Mouse (Mus musculus) thymus, postnatal 0 days (tissue): Measurements from ENCODE around the gene Eif4e1b. TPM values are rescaled to one million over a fixed set of nuclear protein-coding genes. Genes with fewer than 3 reads are reported as not detected.

Experiments
- DNase-seq: peaks from one replicate; pipeline ENCODE4 v3.0.0-alpha.2; 2015; ENCODE audit warnings: low spot score
- polyA plus RNA-seq: library from polyadenylated mRNA; unstranded; fragments of >200 nt; fragmentation: Nextera tagmentation; extraction: Ambion mirVana; gene quantifications from 2 replicates; pipeline ENCODE4 v1.2.1, GENCODE M21; 2015

The Eif4e1b gene
- polyA plus RNA-seq, 1 experiment from 2014 or later = not detected

DNA sequence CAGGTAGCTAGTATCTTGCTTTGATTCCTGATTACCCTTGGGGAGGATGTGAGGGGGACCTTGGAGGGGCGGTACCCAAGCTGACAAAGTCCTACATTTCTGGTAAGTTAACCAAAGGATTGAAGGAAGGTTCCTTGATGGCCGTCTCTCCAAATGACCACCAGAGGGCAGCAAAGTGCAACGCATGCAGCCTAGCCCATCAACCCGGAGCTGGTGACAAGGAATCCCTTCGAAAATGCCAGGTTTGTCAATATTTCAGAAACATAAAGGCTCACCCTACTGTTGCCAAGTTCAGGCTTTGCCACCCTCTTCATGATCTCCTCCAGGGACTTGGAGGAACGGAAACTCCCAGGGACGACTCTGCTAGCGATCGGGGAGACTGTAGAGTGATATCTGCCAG is 15.9 kb downstream of the Eif4e1b start:
- DNase-seq = peak; percentile 66

GRCm38 (mm10) chr13:54800206-54800605 is 16.4 kb downstream of the Eif4e1b start:
- DNase-seq = no peak

DNA sequence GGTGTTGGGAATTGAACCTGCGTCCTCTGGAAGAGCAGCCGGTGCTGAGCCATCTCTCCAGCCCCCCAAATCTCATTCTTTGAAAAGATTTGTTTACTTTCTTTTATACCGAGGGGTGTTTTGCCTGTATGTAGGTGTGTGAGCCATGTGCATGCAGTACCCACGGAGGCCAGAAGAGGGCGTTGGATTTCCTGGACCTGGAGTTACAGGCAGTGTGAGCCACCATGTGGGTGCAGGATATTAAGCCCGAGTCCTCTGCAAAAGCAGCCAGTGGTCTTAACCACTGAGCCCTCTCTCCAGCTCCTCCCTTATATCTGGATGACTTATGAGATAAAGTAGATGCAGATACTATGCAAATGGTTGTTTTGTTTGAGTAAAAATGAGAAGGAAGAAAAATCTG is 19.2 kb downstream of the Eif4e1b start:
- no peak for DNase-seq

GRCm38 (mm10) chr13:54805134-54805838 is 21.5 kb downstream of the Eif4e1b start:
- no peak for DNase-seq

- no peak for DNase-seq
Observed at GRCm38 (mm10) chr13:54806434-54806976, 22.7 kb downstream of the Eif4e1b start.

DNA sequence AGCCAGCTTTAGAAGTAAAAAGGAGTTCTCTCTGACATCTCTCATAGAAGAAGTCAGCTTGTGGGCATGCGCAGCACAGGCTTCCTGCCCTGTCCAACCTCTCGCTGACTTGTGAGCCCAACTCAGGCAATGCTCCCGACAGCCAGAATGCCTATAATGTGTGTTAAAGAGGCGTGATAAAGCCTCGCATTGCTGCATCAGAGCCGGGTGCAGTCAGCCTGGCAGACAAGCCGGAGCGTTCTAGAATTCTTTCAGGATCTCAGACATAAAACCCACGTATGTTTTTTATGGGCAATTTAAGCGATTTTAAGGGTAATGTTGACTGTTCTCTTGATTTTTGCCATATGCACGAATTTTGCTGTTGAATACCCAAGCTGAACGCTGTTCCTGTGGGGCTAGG is 24.3 kb downstream of the Eif4e1b start:
- DNase-seq = no peak

- DNase-seq = no peak
Observed at GRCm38 (mm10) chr13:54811476-54811875, 27.7 kb downstream of the Eif4e1b start.

DNA sequence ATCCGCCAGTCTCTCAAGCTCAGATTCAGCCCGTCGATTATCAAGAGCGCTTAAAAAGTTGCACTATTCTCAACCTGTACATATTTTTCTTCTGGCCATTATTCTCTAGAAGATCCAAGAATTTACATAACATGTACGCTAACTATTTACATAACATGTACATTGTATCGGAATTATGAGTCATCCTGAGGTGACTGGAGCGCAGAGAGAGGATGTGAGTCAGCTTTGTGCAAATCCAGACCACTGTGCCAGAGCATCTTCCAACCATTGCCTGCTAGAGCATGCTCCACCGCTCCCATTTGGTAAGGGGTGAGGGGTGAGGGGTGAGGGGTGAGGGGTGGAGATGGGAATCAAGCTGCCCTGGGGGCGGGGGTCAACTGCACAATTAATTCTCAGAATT is 29.6 kb downstream of the Eif4e1b start:
- DNase-seq = no peak

DNA sequence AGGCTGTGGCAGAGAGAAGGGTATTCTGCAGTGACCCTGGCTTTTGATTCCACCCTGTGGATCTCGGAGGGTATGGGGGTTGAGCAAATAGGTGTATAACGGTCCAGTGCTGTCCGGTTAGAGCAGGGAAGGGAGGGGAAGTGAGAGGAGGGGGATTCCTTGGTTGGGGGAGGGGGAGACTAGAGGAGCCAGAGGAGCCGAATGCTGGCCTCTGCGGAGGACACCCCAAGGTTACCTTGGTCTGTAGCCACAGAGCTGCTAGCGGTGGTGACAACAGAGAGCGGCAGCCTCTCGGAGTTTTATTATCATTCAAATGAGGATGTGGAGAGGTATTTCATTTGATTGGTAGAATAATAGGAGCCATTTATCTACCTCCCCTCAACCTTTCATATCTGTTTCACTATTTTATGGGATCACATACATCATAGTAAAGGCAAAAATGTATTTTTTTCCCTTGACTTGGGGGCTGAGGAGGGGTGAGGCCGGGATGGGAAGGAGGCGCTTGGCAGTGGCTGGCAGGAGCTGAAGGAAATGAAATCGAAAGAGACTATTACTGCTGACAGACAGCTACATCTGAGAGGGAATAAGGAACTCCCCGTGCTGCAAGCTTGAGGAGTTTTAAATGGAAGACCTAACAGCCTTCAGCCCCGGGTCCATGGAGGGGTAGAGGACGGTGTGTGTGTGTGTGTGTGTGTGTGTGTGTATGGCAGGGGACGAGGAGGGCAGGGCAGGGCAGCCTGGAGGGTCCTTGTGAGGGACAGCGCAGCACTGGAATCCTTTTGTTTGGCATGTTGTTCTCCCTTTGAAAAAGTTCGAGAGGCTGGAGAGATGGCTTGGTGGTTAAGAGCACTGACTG is 34.8 kb downstream of the Eif4e1b start:
- DNase-seq = no peak

- DNase-seq = no peak
Observed at GRCm38 (mm10) chr13:54821106-54821505, 37.3 kb downstream of the Eif4e1b start.

DNA sequence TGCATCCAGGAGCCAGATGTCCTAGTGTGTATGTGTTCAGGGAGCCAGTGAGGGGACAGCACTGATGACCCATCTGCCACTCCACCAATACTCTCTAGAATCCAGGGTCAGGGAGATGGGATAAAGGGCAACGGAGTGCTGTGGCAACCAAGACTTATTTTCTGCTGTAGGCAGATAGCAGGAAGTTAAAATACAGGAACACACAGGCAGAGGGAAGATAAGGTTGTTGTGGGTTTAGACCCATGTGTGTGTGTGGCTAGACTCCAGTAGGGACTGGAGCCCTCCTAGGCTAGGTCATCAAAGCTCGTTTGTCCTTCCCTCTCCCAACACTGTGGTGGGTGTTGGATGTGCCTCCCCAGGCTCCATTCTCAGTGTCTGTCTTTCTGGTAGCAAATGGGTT is 38.1 kb downstream of the Eif4e1b start:
- no peak for DNase-seq

GRCm38 (mm10) chr13:54824111-54824931 is 40.5 kb downstream of the Eif4e1b start:
- DNase-seq = no peak

GRCm38 (mm10) chr13:54827992-54828391 is 44.2 kb downstream of the Eif4e1b start:
- DNase-seq = no peak

DNA sequence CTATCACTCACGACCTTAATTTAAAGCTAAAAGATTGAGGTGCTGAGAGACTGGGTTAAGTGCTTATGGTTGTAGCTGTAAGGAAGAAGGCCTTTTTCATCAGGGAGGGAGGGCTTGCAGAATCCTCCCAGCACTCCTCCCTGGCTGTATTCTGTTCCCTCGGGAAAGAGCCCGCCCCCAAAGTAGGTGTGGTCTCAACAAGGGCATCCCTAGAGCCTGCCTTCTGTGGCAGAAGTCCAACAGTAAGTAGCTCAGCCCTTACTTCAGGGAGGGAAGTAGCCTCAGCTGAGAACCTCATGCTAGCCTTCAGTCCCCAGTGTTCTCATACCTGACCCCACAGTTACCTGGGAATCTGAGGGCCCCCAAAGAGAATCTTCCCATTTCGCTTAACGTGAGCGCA is 44.7 kb downstream of the Eif4e1b start:
- no peak for DNase-seq

GRCm38 (mm10) chr13:54829450-54829849 is 45.7 kb downstream of the Eif4e1b start:
- no peak for DNase-seq

DNA sequence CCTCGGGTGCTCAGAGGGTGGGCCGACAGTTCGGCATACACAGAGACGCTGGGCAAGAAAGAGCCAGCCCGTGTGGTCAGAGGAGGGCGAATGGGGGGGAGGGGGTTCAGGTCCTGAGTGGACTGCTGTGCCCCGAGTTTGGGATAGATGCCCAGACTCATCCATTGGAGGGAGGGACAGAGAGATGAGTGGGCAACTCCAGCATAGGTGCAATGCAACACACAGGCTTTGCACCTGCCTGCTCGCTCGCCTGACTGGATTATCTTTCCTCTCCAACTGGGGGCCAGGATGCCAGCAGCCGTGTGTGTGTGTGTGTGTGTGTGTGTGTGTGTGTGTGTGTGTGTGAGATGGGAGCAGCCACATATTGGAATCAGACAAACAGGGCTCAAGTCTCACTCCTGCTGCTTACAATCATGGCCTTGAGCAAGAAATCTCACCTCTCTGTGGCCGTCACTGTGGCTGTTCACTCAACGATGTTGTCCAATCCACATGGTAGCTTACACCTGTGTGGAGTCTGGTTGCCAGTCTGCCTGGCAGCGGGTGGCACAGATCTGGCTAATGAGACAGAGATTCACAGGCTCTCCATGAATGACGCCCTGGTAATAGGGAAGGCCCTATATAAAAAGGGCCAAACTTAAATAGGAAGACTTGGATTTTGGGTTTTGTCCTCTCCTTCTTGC is 52.7 kb downstream of the Eif4e1b start:
- no peak for DNase-seq

GRCm38 (mm10) chr13:54837061-54837460 is 53.3 kb downstream of the Eif4e1b start:
- DNase-seq = no peak

DNA sequence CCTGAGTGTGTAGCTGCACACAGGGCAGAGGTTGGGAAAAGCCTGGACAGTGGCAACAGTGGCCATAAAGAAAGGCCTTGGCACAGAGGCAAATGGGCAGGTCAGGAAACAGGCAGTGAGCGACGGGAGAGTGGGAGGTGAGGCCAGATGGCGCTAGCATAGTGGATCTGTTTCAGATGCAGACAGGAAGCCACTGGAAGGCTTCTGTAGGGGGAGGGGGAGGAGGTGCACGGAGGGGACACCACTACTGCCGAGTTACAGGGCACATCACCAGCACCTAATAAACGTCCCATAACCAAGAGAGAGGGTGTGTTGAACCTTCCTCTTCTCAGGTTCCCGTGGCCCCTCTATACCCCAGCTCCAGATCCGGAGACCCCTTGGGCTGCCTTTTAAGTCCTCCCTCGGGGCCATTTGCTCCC is 53.7 kb downstream of the Eif4e1b start:
- DNase-seq = no peak
